Mouse (Mus musculus) cerebellum, adult 2 months (tissue): ENCODE results near the gene 2700049A03Rik.
A peak's percentile ranks its signal among the peaks of the same experiment; 100 is the strongest.

Source experiments
- CTCF ChIP-seq: fragments of 200-500 bp; IDR thresholded peaks from 2 replicates; pipeline ENCODE4 v1.5.1; 2011; ENCODE audit warnings: low read depth, mild to moderate bottlenecking, control low read depth, low read length, moderate library complexity, borderline replicate concordance; ENCODE audit not compliant: insufficient read depth
- POLR2A ChIP-seq: fragments of 200-500 bp; IDR thresholded peaks from 2 replicates; pipeline ENCODE4 v1.6.1; 2011; ENCODE audit warnings: low read length, control low read depth, borderline replicate concordance; ENCODE audit not compliant: insufficient read depth

DNA sequence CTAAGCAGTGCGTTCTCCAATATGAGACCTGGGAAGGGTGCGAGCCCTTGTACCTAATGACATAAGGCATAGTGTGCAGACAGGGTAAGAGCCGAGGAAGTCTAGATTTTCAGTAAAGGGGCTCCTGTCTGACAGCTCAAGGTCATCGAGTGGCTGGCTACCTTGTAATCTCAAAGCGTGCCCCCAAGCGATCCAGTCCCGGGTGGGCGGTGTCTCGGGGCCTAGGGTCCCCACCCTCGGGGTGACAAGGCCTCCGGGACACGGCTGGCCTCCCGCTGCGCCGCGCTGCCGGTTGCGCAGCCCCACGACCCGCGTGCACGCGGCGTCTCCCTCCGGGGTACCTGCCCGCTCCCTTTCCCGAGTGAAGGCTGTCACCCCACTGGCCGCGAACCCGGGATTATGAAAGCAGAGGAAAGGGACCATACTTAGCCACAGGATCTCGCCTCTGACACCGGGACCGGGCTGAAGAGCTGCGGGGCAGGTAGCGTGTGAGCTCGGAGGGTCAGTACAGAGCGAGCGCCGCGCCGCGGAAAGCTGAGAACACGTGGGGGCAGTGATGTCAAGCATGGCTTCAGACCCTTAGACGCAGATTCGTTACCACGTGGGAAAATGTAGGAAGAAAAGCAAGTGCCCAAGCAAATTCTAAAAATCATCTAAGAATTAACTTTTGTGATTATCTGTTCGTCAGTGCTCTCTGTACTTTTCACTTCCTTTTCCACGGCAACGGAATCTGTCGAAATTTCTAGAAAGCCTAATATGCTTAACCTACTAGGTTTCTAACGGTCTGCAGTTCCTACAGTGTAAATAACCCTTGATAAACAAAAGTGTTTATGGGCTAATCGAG is at the start of gene 2700049A03Rik, which contains the start of gene Timm9:
- peak; percentile 91 for TF ChIP-seq POLR2A
- no peak for TF ChIP-seq CTCF
